Mouse (Mus musculus) heart, postnatal 36 days (tissue): ENCODE results near the gene Dab2ip. TPM values are rescaled to one million over a fixed set of nuclear protein-coding genes. Genes with fewer than 3 reads are reported as not detected.

Experiments
- DNase-seq, 2 experiments: peaks; one replicate each; pipeline ENCODE4 v3.0.0; 2021 to 2022
- intact Hi-C: fragments of 180-260 bp; cut with DNase I; formaldehyde crosslinking; loops from one replicate; pipeline ENCODE4 v1.15.1; 2025
- total RNA-seq, 2 experiments: library from RNA; stranded (reverse); gene quantifications; 2 replicates each; pipeline ENCODE4 v1.2.3; 2021

Dab2ip gene
- total RNA-seq, 2 experiments from 2014 or later, result 41.7 to 54.2 TPM

DNA sequence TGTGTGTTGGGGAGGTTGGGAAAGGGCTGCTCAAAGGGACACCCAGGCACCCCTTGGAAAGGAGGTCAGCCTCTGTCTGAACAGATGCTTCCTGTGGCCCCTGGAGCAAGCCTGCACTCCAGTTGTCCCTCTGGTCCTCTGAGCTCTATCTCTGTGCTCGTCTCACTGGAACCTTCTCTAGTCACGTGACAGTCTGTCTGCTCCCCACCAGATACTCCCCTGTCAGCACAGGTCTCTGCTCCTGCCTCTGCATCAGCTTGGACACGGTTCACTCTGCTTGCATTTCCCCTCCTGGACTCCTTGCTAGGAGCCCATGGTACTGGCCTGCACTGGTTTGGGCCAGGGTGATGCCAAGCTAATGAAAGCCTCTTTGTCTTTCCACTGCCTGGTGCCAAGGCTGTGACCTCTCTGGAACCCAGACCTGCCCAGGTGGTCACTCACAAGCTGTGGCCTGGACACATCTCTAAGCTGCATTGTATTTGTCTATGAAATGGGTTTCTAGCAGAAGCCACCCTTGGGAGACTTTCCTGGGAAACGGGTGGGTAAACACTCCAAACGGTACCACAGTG is 1.1 kb upstream of the Dab2ip start:
- intact Hi-C loops, result no loop called here
- DNase-seq, result no peak

DNA sequence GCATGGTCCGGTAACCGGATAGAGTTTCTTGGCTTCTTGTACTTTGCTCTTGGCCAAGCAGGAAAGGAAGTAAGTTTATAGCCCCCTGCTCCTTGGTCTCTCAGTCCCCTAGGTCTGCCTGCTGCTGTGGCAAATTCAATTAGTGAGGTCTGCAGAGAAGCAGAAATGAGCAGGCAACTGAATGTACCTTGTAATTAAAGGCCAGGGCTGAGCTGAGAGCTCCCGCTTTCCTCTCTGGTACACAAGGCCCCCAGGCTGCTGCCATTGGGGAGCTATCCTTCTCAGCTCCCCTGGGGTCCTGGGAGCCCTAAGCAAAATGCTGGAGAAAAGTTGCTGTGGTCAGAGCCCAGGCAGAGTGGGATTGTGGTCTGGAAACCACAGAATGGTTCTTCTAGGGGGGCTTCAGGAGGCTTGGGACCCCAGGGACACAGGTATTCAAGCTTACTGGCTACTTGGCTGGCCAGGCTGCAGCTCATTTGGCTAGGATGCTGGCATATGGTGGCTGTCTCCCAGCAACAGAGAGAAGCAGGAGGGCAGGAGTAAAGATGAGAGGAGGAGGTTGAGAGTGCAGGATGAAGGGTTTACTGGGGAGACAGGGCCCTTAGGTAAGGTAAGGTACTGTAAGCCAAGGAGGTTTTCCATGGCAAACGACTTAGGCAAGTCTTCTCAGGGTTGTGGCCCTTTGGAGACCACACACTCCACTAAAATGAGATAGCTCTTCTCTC is 922 bp downstream of the Dab2ip start:
- DNase-seq, result peak in 1 of 2 experiments; percentile 8

DNA sequence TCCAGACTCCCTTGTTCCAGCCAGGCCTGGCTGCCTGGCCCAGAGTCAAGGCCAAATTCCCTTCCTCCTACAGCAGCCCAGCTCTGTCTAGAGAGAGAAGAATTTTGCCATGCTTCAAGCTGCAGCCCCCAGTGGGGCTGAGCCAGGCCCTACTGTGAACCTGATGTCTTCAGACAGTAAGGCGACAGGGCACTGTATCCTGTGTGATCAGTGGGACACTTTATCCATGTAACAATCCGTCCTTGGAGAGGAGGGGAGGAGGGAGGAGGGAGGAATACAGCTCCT is 1.4 kb downstream of the Dab2ip start:
- DNase-seq, result peak; percentile 34 to 49
- intact Hi-C loops, result no loop called here

More for the DNA sequence above, 922 bp downstream of the Dab2ip start:
- intact Hi-C loops, result no loop called here

- no peak for DNase-seq
- intact Hi-C loops, result no loop called here
Observed at GRCm38 (mm10) chr2:35563722-35564121, 5.7 kb downstream of the Dab2ip start.

DNA sequence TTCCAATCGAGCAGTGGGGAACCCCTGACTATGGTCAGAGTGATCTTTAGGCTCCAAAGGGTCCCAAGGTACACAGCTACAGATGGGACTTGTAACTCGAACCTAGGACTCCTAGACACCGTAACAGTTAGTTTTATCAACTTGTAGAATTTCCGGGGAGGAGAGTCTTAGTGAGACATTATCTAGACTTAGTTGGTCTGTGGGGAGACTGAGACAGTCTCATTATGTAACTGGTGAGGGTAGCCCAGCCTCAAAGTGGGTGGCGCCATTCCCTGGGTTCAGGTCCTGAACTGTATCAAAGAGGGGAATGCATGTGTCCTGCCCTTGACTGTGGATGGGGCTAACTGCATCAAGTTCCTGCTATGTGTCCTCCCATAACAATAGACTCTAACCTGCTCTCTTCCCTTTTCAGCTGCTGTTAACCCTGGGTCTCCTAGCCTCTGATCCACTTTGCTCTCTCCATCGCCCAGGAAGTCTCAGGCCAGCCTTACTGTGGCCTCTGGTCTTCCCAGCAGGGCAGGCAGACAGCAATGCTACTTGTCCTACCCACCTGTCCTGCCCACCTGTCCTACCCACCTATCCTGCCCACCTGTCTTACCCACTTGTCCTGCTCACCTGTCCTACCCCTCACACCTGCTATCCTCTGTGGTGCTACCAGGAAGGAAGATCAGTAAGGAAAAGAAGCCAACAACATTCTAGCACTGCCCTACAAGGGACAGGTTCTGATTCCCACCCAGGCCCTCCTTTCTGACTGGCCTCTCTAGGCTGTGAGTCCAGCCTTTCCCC is 7.2 kb downstream of the Dab2ip start:
- no peak for DNase-seq
- intact Hi-C loops, result no loop called here

DNA sequence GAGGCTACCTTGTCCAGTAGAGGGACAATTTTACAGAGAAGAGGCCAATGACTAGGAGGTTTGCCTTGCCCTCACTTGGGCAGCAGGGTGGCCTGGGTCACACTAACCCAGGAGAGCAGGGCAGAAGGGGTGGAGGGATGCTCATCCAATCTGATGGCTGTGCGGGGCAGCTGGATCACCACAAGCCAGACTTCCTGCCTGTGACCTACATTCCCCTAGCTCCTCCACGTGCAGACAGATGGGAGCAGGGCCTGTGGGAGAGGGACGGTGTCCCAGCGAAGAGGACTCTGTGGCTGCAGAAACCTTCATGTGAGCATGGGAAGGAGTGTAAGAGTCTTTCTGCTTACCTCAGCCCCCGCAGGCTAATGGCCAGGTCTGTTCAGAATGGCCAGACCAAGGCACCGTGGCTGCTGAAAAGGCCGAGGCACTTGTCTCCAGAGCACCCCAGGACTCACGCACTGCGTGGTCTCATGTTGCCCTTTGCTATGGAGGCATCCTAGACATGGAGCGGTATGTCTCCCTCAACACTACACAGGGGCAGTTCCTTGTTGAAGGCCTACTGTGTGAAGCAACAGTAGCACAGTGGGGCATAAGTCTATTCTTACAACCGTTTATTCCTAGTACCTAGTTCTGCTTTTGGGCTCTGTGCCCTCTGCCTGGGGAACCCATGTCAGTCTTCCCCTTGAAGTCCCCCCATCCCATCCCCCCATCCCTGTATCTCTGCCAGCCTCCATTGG is 9.1 kb downstream of the Dab2ip start:
- intact Hi-C loops, result no loop called here
- DNase-seq, result no peak

GRCm38 (mm10) chr2:35567694-35568149 is 9.7 kb downstream of the Dab2ip start:
- intact Hi-C loops, result no loop called here
- DNase-seq, result no peak

- DNase-seq, result no peak
- intact Hi-C loops, result no loop called here
Observed at GRCm38 (mm10) chr2:35570743-35571142, 12.7 kb downstream of the Dab2ip start.

DNA sequence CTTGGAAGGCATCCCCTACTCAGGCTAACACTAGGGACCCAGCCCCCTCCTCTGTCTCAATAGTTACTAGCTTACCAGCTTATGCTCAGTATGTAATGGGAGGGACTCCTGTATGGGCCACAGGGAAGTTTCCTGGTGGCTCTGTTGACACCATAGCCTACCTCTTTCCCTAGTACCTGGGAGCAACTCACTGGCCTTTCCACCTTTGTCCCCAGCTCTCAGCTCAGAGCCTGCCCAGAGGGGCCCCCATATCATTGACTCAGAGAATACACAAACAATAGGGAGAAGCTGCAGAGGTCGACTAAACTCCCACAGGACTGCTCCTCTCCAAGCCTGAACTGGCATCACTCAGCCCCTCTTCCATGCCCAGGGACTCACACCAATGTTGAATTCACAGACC is 16.6 kb downstream of the Dab2ip start:
- intact Hi-C loops, result no loop called here
- no peak for DNase-seq

GRCm38 (mm10) chr2:35576675-35577074 is 18.6 kb downstream of the Dab2ip start:
- intact Hi-C loops, result no loop called here

DNA sequence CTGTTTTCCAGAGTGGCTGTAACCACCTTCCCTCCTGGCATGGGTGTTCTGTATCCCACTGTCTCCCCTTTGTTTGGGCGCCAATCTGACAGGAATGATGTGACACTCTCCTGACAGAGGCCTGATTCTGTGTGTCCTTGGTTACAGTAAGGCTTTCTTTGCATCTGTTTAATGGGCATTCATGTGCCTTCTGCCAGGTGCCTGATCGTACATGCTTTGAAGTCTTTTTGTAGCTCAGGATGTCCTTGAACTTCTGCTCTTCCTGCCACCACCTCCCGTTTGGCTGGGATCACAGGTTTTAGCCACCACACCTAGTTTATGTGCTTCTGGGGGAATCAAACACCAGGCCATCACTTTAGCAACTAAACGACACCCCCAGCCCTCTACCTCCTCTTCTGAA is 22.0 kb downstream of the Dab2ip start:
- no peak for DNase-seq
- intact Hi-C loops, result no loop called here

More at GRCm38 (mm10) chr2:35576675-35577074, 18.6 kb downstream of the Dab2ip start:
- DNase-seq, result no peak

- peak; percentile 61 to 70 for DNase-seq
- intact Hi-C loops, result loop anchor here (1.0 kb wide), 1 partner anchor 37 kb away; no protein-coding TSS in a partner anchor
Observed at GRCm38 (mm10) chr2:35581501-35582340, 23.7 kb downstream of the Dab2ip start.

GRCm38 (mm10) chr2:35582341-35582941 is 24.4 kb downstream of the Dab2ip start:
- DNase-seq, result peak; percentile 75 to 82
- intact Hi-C loops, result no loop called here

GRCm38 (mm10) chr2:35583406-35583805 is 25.3 kb downstream of the Dab2ip start:
- DNase-seq, result no peak
- intact Hi-C loops, result no loop called here

GRCm38 (mm10) chr2:35584011-35584410 is 25.9 kb downstream of the Dab2ip start:
- no peak for DNase-seq
- intact Hi-C loops, result no loop called here

- intact Hi-C loops, result loop anchor here (2.0 kb wide), 1 partner anchor 36 kb away; no protein-coding TSS in a partner anchor
- DNase-seq, result peak; percentile 58 to 62
Observed at GRCm38 (mm10) chr2:35588368-35588767, 30.3 kb downstream of the Dab2ip start.

- intact Hi-C loops, result loop anchor here (2.0 kb wide), 1 partner anchor 35 kb away; no protein-coding TSS in a partner anchor
- no peak for DNase-seq
Observed at GRCm38 (mm10) chr2:35589385-35589784, 31.3 kb downstream of the Dab2ip start.

- peak; percentile 54 to 74 for DNase-seq
- intact Hi-C loops, result loop anchor here (2.0 kb wide), 1 partner anchor 35 kb away; no protein-coding TSS in a partner anchor
Observed at GRCm38 (mm10) chr2:35589800-35590199, 31.7 kb downstream of the Dab2ip start.

DNA sequence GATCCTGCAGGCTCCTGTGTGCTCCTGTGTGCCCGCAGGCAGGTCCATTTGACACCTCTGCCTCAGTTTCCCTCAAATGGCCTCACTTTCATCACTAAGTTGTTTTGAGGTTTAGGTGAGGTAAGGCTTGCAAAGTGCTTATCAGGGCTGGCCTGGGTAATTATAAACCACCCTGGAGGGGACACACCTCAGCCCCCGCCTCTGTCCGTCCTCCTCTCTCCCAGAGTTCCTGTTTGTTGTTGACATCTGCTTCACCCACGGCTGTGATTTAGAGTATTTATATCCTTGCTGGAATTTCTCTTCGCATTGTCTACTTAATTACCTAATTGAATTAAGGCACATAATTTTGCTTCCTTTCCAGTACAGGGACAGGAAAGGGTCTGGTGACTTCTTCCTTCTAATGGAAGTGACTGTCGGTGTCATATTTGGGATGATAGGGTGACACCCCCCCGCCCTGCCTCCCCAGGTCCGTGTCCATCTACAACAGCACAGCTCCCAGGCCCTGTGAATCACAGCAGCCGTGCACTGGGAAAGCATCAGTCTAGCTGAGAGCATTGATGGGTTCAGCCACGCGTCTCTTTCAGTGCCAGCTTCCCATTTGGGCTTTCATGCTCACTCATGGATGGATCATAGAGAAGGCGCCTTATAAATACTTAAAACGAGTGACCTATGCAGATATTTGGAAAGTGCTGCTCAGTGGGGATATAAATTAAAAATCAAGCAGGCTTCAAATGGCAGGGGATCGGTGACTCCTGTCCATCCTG is 34.1 kb downstream of the Dab2ip start:
- intact Hi-C loops, result no loop called here
- no peak for DNase-seq
